Mouse (Mus musculus): ENCODE measurements at regions not wholly inside any gene's neighbourhood (a gene's known extent, or its start where the extent isn't known, plus 50 kb on each side); places are given as distances from the start of the nearest gene placed in this dataset.

DNA sequence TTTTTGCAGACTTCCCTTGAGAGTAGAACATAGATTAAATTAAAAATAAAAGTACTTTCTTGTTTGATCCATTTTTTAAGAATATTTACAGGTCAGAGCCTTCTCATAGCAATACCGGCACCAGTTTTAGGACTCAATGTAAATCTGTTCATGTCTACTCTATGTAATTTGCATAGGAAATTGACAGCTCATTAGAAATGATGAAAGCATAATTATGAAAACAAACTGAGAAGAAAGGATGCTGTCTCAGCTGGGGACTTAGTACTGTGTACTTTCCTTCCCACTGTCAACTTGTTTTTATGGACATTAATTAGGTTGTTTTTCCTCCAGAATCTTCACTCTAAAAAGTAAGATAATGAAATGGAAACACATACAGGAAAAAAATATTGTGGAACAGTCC, 3344.8 kb upstream of the Gm6569 start:
- no peak for DNase-seq (ENCODE audit: low spot score)

DNA sequence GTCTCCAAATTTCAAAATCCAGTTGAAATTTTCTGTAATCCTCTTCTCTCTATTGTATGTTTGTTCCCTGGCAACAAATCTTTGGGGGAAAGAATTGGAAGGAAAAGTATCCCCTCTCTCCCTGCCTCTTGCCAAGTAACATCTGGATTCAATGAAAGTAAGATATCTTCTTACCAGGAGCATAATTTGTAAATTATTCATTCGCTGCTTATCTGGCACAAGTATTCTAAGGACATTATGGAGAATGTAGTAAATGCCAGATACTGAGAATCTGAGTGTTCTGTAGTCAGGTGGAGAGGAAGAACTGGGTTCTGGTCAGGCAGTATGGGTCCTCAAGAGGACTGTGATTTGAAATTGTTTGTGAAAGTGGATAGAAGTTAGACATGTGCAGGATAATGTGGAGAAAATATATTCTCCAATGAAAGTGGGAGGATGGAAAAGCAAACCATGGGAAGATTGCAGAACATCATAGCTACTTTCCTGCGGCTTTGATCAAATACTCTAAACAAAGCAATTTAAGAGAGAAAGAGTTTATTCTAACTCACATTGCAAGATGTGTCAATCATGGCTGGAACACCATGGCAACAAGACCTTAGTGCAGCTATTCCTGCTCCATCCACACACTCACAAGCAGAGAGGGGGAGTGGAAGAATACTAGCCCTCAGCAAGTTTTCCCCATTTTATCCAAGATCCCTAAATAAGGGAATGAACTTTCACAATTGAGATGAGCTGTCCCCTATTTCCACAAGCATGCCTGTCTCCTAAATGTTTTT, 3327.1 kb upstream of the Gm6569 start:
- peak; percentile 8 for DNase-seq (ENCODE audit: low spot score)

- DNase-seq (ENCODE audit: low spot score): no peak
Observed at GRCm38 (mm10) chr15:70520551-70520950, 3313.8 kb upstream of the Gm6569 start.

DNA sequence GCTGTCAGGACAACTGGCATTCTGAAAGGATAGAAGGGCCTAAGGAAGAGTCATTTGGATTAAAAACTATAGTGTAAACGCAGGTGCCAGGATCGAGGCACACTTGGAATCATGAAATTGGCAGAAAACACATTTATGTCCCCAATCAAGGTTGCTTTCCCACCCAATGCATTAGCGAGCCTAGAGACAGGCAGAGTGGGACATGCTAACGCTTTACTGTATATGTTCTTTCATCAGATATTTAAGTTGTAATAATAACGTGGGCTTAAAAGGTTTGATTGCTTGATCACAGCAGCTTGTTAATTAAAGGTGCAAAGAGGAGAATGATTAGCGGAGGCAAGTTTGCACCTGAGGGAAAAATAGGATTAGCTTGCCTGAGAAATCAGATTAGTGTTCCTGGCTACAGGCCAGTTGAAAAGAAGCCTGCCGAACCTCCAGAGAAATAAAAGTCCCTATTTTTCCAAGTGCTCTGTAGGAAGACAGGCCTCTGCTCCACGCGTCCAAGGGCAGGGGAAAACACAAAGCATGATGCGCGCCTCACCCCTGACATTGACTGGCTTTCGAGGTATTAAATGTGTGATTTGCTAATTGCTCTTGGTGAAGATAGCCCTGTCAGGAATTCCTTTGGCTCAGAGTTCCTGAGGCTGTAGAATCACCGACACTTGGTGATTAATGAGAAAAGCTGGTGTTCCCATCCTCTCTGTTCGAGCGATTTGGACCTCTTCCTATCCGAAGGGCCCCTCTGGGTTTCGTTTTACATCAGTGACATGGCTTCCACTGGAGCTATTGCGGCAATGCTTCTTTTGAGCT, 3279.4 kb upstream of the Gm6569 start:
- peak; percentile 1 for DNase-seq (ENCODE audit: low spot score)

GRCm38 (mm10) chr15:70555583-70555894, 3278.8 kb upstream of the Gm6569 start:
- DNase-seq (ENCODE audit: low spot score): no peak

DNA sequence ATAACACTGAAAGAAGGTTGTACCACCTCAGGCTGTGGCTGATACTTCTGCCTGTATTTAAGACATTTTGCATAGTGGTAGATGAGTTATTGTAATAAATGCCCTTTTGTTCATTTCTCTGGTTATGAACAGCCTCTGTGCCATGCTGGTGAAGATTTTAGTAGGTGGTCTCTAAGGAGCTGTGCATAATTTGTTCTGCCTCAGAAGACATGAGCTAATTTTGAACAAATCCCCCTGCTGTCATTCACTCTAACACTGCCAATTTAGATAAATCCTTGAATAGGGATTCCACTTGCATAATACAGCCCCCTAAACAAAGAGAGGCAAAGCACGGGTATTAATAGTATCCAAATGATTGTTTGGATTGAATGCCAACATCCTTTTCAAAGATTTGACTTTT, 3240.1 kb upstream of the Gm6569 start:
- DNase-seq (ENCODE audit: low spot score): no peak

- peak; percentile 4 for DNase-seq (ENCODE audit: low spot score)
Observed at GRCm38 (mm10) chr15:70600762-70601489, 3233.4 kb upstream of the Gm6569 start.

DNA sequence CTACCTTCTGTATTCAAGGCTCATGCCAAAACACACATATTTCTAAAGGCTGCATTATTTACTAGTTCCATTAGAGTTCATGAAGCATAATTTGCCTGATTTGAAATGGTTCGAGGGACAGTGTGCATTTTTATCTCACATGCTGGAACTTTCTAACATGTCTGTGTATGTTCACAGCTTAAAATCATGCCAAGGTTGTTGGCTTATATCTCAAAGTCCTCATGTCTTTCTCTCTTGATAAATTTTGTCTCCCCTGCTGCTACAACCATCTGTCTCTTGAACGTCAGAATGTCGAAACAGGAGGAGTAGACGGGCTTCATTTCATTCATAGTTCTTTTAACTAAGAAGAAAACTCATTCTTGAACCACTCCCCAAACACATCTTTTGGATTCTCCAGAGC, 3229.1 kb upstream of the Gm6569 start:
- DNase-seq (ENCODE audit: low spot score): no peak

DNA sequence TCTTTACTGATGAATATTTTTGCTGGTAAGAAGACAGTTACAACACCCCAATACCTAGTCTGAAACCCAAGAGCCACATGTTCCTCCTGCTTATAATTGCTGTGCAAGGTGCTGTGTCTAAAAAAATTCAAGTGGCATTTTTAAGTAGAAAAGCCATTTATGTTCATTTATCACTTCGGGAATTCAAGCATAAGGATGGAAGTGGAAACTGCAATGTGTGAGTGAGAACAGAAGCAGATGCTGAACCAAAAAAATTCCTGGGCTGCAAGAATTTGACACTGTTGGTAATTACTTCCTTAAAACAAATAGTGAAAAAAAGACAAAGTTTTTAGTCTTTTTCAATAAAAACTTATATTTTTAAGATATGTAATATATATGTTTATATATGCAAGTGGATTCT, 3227.5 kb upstream of the Gm6569 start:
- no peak for DNase-seq (ENCODE audit: low spot score)

DNA sequence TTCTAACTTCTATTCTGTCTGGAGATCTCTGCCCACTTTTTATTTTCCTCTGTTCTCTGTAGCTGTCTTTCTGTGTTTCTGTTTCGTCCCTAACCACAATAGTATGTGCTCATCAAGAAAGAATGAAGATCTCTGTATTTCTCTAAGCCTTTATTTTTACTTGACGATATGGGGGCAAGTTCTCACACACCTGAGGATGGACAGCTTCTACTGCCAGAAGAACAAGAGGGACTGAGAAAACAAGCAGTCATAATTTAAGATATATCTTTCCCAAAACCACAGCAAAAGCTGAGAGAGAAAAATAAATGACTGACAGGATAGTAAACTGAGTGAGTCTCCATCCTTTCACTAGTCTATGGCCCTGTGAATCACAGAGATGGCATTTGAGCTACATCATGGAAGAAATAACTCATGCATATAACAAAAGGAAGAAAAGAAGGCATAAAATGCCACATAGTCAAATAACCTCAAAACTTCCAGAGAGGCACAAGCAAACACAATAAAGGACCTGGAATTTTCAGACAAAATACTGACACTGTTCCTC, 3216.2 kb upstream of the Gm6569 start:
- DNase-seq (ENCODE audit: low spot score): no peak

- no peak for DNase-seq (ENCODE audit: low spot score)
Observed at GRCm38 (mm10) chr15:70641051-70641552, 3193.3 kb upstream of the Gm6569 start.

DNA sequence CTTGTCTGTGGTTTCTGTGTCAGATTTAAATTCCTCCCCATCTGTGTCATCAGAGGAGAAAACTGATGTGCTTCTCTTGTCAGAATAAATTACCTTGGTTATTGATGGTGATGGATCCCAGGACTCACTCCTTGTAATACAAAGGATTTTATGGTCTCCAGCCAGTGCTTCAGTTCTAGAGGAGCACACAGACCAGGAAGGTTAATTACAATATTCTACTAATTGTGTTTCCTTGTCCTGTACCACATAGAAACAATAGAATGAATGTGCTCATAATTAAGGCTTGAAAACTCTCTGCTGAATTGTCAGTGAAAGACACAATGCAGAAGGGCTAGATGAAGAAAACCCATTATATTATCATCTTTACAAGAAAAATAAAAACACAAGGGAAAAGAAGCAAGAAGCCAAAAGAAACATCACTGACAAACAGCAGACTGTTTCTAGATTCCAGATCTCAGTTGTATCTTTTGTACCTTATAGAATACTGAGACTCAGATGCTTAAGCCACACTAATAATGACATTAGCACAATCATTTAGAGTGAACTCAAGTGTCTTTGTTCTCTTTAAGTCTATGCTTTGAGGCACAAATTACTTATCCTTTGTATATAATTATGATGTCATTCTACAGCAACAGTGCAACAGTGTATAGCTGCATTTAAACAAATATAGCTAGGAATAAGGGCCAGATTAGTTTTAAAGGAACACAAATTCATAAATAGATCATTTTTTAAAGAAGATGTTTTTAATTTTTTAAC, 3189.7 kb upstream of the Gm6569 start:
- peak; percentile 16 for DNase-seq (ENCODE audit: low spot score)

DNA sequence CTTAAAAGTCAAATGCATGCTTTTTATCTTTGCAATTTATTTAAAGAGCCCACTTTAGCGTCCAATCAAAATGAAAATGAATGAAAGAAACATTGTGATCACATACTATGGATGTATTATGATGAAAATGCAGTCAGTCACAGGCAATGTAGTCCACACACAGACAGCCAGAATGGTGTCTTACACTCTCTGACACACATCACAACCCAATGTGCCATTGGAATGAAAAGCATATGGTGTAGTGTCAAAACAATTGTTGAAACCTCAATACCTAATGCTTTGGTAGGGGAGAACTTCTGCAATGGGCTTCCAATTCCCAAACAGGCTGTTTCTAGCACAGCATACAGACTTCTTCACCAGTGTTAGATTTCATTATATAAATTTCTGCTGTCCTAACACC, 3158.8 kb upstream of the Gm6569 start:
- no peak for DNase-seq (ENCODE audit: low spot score)

DNA sequence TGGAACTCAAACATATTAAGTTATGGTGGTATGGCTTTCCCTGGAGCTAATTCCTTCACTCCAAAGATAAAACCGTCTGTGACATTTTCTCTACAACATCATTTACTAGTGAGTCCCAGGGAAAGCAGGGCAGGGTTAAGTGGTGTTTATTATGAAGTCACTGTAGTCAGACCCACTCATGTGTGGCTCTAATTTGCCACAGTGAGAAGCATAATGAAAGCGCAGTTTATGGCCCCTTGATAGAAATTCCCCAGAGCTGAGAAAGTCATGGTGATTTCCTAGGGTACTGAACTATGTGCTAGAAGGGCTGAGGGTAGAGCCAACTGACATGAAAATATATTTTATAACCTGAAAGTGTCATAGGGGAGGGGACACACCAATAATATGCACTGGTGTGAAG, 3129.8 kb upstream of the Gm6569 start:
- DNase-seq (ENCODE audit: low spot score): no peak

- DNase-seq (ENCODE audit: low spot score): peak; percentile 77
Observed at GRCm38 (mm10) chr15:70713736-70714135, 3120.6 kb upstream of the Gm6569 start.

DNA sequence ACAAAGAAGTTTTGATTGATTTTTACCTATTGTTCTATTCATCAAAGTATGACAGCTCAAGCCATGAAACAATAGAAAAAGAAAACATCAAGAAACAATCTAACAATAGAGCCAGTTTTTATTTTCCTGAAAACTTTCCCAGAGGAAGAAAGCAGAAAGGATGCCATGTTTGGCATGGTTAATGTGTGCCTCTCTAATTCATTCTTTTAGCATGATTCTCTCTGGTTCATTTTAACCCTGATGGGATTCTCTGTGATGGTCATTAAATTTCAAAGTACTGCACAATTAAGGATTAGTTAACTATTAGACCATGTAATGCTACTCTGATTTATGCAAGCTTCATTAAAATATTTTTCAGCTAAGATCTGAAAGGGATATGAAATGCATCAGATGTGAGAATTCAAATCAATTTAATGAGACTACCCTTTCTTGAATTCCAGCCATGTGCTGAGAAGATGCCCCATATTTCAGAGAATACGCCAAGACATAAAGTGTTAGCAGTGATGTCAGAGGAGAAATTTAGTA, 3106.9 kb upstream of the Gm6569 start:
- DNase-seq (ENCODE audit: low spot score): no peak

- no peak for DNase-seq (ENCODE audit: low spot score)
Observed at GRCm38 (mm10) chr15:70727956-70728355, 3106.4 kb upstream of the Gm6569 start.

DNA sequence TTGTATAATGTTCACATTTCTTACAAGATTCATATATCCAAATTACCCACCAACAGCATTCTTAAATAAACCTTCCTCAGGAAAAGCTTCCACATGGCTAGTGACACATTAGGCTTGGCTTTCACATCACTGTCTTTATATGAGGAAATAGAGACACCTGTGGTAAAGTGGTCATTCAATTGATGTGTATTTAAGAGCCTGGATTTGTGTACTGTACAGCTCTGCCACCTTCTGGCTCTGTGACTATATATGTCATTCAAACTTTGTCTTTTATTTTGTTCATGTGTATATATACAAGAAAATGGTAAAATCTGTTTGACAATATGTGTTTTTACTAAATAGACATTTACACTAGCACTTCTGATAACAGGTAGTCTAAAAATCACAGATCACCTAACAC, 3090.1 kb upstream of the Gm6569 start:
- DNase-seq (ENCODE audit: low spot score): no peak

DNA sequence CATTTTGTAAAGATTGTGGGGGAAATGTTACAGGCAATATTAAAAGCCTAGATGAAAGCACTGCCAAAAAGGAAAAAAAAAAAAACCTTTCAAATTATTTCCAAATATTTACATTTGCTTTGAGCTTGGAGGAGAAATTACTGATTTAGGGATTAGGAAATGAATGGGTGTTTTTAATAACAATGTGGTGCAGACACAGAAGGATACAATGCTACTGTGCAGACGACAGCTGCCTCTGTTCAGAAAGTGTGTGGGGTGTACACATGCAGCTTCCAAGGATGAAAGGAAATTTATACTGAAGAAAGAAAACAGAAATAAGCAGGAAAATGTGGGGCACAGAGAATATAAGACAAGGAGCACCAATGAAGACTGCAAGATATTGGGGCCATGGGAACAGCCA, 3070.3 kb upstream of the Gm6569 start:
- no peak for DNase-seq (ENCODE audit: low spot score)

DNA sequence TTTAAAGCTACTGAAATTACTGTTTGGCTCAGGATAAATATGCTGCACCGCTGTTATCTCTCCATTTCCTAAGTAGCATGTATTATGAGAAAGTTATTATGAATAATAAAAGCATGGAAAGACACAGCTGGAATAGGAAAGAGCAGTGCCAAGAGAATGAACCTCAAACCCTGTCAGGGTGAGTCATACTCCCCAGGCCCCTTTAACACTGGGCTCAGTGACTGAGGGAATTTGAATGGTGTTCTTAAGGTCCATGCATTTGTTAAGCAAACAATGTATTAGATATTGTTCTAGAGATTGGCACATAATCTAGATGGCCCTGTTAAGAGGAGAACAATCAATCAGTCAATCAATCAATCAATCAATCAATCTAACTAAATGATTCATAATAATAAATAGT, 3069.8 kb upstream of the Gm6569 start:
- no peak for DNase-seq (ENCODE audit: low spot score)

DNA sequence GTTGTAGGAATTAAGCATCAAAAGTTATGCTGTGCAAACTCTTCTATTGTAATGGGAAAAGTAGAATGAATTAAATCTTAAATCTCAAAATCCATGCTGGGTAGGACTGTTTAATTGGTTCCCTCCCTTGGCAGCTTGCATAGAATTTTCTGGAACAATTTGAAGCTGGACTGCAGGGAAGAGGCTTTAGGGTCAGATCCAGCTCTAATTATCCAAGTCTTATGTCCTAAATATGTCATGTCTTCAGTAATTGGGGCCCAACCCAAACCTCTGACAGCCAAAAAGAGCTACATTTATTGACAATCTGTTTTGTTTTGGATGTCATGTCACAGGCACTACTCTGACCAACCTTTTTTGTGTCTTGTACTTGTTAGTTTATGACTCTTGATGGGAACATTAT, 3068.9 kb upstream of the Gm6569 start:
- DNase-seq (ENCODE audit: low spot score): no peak

All from embryo, embryonic 10.5 days (tissue).